Mouse (Mus musculus) granulocyte monocyte progenitor cell, adult 5-6 weeks (primary cell): ENCODE measurements around the gene Gpr176. TPM values are rescaled to one million over a fixed set of nuclear protein-coding genes. Genes with fewer than 3 reads are reported as not detected.

Experiments used
- ATAC-seq: replicated peaks from 2 replicates; pipeline ENCODE4 v1.8.0; 2016; ENCODE audit warnings: mild to moderate bottlenecking, moderate TSS enrichment, inconsistent platforms; ENCODE audit not compliant: poor library complexity, severe bottlenecking
- total RNA-seq, 2 experiments: library from RNA; stranded (forward) in 1 of 2; stranded (reverse) in 1 of 2; fragments of 200-712, 200-1000 nt in 1 of 2; fragments of >200 nt in 1 of 2; fragmentation: Nextera tagmentation in 1 of 2; gene quantifications; 2 replicates each; pipeline ENCODE4 v1.2.3; 2014 to 2017

The Gpr176 gene
- not detected in 2 replicates for total RNA-seq (2014; fragmentation: Nextera tagmentation)
- not detected in 2 replicates for total RNA-seq (2017)

GRCm38 (mm10) chr2:118372901-118373571, at the start of gene Gpr176:
Gene Gpr176, minus strand, starts transcription at chr2:118373419.
- ATAC-seq, result peak; percentile 21; the same call in 1 of the 2 replicates

DNA sequence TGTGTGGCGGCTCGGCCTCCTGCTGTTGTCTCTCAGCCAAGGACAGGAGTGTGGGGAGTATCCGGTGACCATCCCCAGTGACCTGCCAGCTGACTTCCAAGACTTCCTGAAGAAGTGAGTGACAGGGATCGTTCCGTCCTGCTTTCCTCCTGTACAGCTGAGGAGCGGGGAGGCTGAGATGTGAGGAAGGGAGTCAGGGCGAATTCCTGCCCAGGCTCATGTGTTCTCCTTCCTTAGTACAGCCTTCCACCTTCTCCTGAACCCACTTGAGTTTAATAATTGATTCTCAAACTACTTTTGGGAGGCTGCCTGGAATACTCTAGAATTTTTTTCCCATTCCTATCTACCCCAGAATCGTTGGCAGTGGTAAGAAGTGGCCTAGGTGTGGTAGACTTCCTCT, 49.2 kb upstream of the Gpr176 start:
- ATAC-seq, result no peak

- no peak for ATAC-seq
These were observed 48.7 kb upstream of the Gpr176 start for GRCm38 (mm10) chr2:118421951-118422350.

DNA sequence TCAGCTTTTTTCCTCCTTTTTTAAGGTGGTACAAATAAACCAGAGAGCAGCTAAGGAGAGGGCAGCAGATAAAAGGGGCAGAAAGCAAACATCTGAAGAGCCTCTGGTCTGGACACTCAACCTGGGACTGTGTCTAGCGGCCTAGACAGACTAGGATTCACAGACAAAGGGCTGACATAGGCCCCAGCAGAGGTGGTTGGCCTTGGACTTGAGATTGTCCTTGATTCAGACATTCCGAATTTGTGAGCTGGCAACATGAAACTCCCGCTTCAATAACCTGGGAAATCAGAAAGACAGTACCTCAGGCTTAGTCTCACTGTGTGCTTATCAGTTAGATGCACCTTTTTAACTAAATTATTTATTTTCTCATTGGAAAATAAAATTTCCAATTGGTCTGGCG, 44.9 kb upstream of the Gpr176 start:
- ATAC-seq, result no peak

- no peak for ATAC-seq
These were observed 42.6 kb upstream of the Gpr176 start for GRCm38 (mm10) chr2:118415601-118416355.

DNA sequence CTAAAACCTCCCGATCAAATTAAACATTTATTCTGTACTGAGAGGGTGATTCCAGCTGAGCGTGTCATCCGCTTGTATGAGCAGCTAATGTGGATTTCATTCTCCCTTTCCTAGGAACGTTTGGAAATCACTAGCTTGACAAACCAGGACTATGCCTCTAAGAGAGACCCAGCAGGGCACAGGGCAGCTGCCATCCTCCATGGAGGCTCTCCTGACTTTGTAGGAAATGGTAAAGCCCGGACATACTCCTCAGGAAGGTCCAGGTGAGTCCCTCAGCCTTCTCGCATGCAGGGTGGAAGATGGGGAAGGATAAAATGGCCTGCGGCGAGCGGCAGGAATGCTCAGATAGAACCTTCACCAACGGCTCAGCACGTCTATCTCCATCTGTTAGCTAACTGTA, 39.6 kb upstream of the Gpr176 start:
- no peak for ATAC-seq

- ATAC-seq, result no peak
These were observed 35.2 kb upstream of the Gpr176 start for GRCm38 (mm10) chr2:118408336-118408895.

- ATAC-seq, result no peak
These were observed 33.6 kb upstream of the Gpr176 start for GRCm38 (mm10) chr2:118406811-118407210.

DNA sequence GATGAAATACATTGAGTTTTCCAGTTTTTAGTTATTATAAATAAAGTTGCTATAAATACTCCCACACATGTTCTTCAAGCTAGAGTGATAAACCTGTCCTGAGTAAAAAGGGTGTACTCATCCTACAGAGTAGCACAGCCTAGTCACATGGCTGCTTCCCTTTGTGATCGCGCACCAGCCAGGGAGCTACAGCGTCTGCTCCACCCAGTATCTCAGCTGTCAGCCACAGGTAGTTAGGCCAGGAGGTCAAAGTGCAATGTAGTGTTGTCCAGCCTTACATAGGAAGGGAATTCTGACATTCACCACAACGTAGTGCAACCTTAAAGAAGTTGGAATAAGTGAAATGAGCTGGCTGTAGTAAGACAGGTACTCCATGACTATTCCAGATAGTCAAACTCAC, 32.3 kb upstream of the Gpr176 start:
- no peak for ATAC-seq

DNA sequence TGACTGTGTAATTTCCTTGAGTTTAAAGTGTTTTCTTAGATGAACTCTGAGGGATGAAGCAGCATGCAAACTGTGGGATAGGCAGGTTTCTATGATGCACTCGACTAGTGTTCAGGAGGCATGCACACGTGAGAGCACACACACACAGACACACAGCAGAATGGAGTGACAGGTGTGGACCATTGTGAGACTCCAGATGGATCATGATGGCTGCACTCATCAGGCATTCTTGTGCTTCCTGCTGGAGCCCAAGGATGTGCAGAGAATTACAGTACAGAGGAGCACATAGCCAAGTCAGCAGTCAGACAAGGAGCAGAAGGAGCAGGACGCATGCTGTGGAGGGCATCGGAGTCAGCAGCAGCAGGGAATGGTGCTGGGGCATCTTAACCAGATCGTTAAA, 31.1 kb upstream of the Gpr176 start:
- no peak; the same call in 1 of the 2 replicates for ATAC-seq

DNA sequence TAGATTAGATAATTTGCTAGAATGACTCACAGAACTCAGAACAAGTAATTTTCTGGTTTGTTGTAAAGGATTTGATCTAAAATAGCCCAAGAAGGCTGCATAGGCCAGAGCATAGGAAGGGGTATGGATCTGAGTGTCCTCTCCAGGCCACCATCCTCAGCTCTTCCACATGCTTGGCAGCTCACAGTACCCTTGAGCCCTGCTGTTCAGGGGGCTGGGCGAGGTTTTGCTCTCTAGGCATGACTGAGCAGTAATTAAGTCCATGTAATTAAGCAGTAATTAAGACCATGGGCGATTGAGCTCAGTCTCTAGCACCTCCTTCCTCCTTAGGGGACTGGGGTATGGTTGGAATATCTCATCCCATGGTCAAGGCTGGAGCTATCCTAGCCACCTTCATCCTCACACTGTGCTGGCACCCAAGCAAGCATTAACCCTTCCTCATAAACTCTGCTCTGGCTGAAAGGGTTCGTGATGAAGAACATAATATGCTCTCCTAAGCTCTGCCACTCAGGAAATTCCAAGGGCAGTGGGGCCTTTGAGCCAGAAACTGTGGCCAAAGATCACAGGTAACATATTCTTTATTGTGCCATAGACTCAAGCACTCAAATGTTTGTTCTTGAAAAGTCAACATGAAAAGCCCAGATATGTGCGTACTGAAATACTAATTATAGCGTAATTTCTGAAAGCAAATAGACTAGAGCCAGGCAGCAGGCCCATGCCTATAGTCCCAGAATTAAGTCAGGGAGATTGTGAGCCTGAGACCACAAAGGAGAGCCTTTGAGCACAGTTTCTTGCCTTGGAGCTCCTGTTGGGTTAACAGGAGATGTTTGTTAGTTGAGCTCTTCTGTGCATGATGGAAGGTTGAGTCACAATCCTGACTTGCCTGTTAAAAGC, 28.9 kb upstream of the Gpr176 start:
- ATAC-seq, result no peak

DNA sequence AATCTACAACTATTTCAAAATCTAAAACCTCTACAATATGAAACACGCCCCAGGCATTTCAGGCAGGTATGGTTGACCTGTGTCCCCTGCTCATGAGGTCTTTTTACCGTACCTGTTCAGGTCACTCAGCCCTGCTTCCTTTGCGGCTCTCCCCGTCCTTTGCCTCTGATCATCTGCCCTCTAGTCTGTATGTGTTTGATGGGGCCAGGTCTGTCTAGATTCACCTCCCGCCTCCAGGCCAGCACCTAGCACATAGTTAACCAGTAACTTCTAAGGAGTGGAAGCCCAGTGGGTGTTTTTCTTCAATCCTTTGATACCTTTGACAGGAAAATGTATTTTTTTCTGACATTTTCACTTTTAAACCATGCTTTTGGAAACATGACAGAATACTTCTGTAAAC, 26.5 kb upstream of the Gpr176 start:
- no peak for ATAC-seq

DNA sequence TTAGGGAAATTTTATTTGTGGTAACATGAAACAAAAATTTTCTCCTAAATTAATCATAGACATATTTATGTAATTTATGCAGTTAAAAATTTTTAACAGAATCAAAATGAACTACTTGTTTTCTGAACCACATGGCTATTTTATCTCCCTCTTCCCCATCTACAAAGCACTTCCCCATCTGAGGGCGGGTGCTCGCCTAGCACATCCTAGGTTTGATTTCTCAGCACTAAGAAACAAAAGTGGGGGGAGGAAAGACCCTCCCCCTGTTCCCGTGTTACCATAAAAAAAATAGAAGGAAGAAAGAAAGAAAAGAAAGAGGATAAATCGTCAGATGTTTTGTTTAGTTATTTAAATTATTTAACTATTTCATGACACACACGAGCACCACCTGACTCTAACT, 18.0 kb upstream of the Gpr176 start:
- ATAC-seq, result no peak

DNA sequence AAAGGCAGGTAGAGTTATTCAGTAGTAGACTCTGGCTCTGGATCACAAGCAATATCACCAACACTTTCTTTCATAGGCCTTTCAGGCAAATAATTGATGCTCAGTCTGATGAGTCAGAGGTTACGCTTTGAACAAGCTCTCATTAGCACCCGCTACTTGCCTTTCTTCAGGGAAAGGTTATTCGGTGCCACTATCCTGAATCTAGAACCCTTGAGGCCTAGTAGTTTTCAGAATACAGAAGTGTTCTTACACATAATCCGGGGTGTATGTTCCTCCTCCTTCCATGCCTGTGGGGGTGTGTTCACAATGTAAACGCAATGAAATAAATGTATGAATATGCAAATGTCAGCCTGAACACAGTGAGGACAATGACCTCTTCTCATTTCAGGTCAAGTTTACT, 16.9 kb upstream of the Gpr176 start:
- no peak for ATAC-seq

DNA sequence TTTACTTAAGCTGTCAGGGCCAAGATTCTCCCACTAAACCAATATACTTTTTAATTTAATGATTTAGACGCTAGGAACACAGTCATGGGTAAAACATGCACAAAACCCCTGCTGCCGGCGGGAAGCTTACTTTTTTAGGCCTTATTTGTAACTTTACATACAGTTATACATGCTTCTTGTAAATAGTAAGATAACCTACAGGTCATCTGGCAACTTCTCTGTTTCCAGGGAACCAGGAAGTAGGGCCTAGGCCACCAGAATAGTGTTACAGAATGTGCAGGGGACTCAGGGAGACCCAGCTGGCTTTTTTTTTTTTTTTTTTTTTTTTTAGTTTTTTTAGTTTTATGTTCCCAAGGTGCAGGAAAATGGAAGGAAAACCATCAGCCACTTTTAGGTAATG, 16.4 kb upstream of the Gpr176 start:
- ATAC-seq, result peak; percentile 30; the same call in 1 of the 2 replicates

DNA sequence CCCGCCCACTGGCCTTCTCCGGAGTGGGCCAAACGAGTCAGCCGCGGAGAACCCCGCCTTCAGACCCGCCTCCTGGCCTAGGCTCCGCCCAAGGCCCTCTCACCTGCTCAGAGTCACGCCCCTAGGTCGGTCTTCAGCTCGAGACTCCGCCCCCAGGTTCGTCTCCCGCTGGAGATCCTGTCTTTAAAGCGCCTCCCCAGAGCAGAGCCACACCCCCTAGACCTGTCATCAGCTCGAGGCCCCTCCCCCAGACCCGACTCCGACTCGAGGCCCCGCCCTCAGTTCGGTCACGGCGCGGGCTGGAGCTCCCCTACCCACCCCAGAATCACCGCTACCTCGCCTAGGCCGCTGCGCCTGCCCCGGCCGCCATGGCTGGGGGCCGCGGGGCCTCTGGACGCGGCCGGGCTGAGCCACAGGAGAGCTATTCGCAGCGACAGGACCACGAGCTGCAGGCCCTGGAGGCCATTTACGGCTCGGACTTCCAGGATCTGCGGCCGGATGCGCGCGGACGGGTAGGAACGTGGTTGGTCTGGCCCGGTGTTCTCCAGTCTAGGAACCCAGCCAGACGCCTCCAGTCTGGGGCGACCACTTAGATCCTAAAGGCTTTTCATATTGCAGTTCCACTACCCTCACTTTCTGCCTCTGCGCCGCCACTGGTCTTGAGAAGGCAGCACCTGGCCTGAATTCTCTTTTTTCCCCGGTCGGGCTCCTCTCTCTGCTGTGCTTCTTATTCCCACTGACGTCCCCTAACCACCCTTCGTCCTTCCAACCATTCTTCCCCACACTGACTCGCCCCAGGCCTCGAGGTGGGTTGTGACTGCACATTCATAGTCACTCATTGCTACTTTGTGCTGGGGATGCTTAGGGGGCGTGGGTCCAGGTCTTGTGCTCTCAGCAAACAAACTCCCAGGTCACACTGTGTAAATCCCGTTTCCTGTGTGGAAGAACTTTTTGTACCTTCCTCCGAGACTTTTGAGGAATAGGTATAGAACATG, 15.4 kb upstream of the Gpr176 start, which contains the start of gene Eif2ak4:
Gene Eif2ak4 (plus strand): TSS at position 278 of the 995 bp plus-strand sequence.
- ATAC-seq, result peak; percentile 96

GRCm38 (mm10) chr2:118383387-118383786, 10.2 kb upstream of the Gpr176 start:
- ATAC-seq, result no peak

DNA sequence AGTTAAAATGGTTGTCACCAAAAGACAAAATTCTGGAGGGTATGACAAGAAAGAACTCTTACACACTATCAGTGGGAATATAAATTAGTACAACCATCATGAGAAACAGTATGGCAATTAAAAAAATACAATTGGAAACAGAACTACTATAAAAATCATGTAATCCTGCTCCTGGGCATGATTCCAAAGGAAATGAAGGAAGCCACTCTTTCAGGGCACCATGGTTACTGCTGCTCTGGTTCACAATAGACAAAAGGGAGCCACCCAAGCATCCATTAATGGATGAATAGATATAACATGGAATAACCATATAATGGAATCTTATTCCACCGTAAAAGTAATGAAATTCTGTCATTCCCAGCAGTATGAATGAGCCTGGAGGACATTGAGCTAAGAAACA, 6.5 kb upstream of the Gpr176 start:
- ATAC-seq, result no peak

GRCm38 (mm10) chr2:118375931-118376330, 2.7 kb upstream of the Gpr176 start:
- ATAC-seq, result peak; percentile 28
